Mouse (Mus musculus) midbrain, embryonic 13.5 days (tissue): ENCODE measurements around the gene Nap1l1. TPM values are rescaled to one million over a fixed set of nuclear protein-coding genes. Genes with fewer than 3 reads are reported as not detected.
"Not testable (repeated sequence)": the region's sequence is repeated elsewhere in the genome, so short reads cannot be mapped to it uniquely, and the experiment has no call there.

Experiments used
- ATAC-seq: fragments of 200-750 bp; cut with Nextera tagmentation; 2 replicates; pipeline ENCODE4 v1.8.0; 2017; ENCODE audit warnings: mild to moderate bottlenecking, moderate TSS enrichment, moderate library complexity
- H3K27ac ChIP-seq: fragments of 300-500 bp; sonication (generic); 2 replicates; pipeline ENCODE4 v1.5.1; 2015; ENCODE audit warnings: inconsistent platforms, mild to moderate bottlenecking, moderate library complexity
- H3K27me3 ChIP-seq: fragments of 300-500 bp; sonication (generic); 2 replicates; pipeline ENCODE4 v1.6.1; 2015; ENCODE audit warnings: mild to moderate bottlenecking, inconsistent platforms
- H3K36me3 ChIP-seq: fragments of 300-500 bp; sonication (generic); 2 replicates; pipeline ENCODE4 v1.6.1; 2015; ENCODE audit warnings: mild to moderate bottlenecking, inconsistent platforms
- H3K4me1 ChIP-seq: fragments of 300-500 bp; sonication (generic); replicated peaks from 2 replicates; pipeline ENCODE4 v1.6.1; 2015; ENCODE audit warnings: inconsistent platforms
- H3K4me2 ChIP-seq: fragments of 300-500 bp; sonication (generic); replicated peaks from 2 replicates; pipeline ENCODE4 v1.6.1; 2015; ENCODE audit warnings: moderate library complexity, mild to moderate bottlenecking, inconsistent platforms
- H3K4me3 ChIP-seq: fragments of 300-500 bp; sonication (generic); replicated peaks from 2 replicates; pipeline ENCODE4 v1.5.1; 2015; ENCODE audit warnings: mild to moderate bottlenecking, inconsistent platforms
- H3K9ac ChIP-seq: fragments of 300-500 bp; sonication (generic); replicated peaks from 2 replicates; pipeline ENCODE4 v1.6.1; 2015; ENCODE audit warnings: mild to moderate bottlenecking, inconsistent platforms
- H3K9me3 ChIP-seq: fragments of 300-500 bp; sonication (generic); 2 replicates; pipeline ENCODE4 v1.6.1; 2016; ENCODE audit warnings: mild to moderate bottlenecking, inconsistent platforms
- WGBS: fragments of 180-500 bp; shearing (Covaris S2); methylation state at CpG from one replicate; pipeline ENCODE4 v1.1.7; 2015; 5-methylcytosine and 5-hydroxymethylcytosine counted together
- polyA plus RNA-seq: library from polyadenylated mRNA; unstranded; fragments of >200 nt; fragmentation: Nextera tagmentation; extraction: Ambion mirVana; gene quantifications from 2 replicates; pipeline ENCODE4 v1.2.1, GENCODE M21; 2015

Gene Nap1l1
- polyA plus RNA-seq, 1 experiment from 2014 or later, result 239 TPM

GRCm38 (mm10) chr10:111484079-111484478 lies 11.1 kb downstream of the Nap1l1 start:
- Histone ChIP-seq H3K4me3 (no peak overlapping the region), H3K27ac (no peak overlapping the region), H3K9me3 (no peaks in the 10 kb centered on the region), H3K27me3 (no peaks in the 10 kb centered on the region), H3K36me3 (peaks cover 51% of the 10 kb centered on the region), H3K4me1 (peaks cover 10% of the 10 kb centered on the region), H3K9ac (no peak overlapping the region), H3K4me2 (no peak overlapping the region)
- WGBS, result 85% methylated on average over 5 of the region's 5 CpGs
- no peak for ATAC-seq

GRCm38 (mm10) chr10:111488793-111489192 lies 15.8 kb downstream of the Nap1l1 start:
- peaks cover 69% of the 10 kb centered on the region for H3K36me3 ChIP-seq
- no peak overlapping the region for H3K9ac ChIP-seq
- ATAC-seq, result no peak
- H3K4me2 ChIP-seq, result no peak overlapping the region
- H3K4me1 ChIP-seq, result no peaks in the 10 kb centered on the region
- H3K9me3 ChIP-seq, result no peaks in the 10 kb centered on the region
- WGBS, result 81% methylated on average over 2 of the region's 2 CpGs
- H3K27ac ChIP-seq, result no peak overlapping the region
- no peak overlapping the region for H3K4me3 ChIP-seq
- no peaks in the 10 kb centered on the region for H3K27me3 ChIP-seq

- not testable (repeated sequence) for H3K27ac ChIP-seq, H3K9me3 ChIP-seq, H3K4me3 ChIP-seq, H3K4me2 ChIP-seq, H3K9ac ChIP-seq, H3K4me1 ChIP-seq, H3K27me3 ChIP-seq, ATAC-seq
- peaks cover 66% of the 10 kb centered on the region for H3K36me3 ChIP-seq
- WGBS, result 93% methylated on average over 4 of the region's 4 CpGs
Measured at GRCm38 (mm10) chr10:111490079-111490478, 17.1 kb downstream of the Nap1l1 start.

- Histone ChIP-seq H3K27ac (no peak overlapping the region), H3K4me2 (no peak overlapping the region), H3K4me1 (no peaks in the 10 kb centered on the region), H3K9me3 (no peaks in the 10 kb centered on the region), H3K36me3 (peaks cover 56% of the 10 kb centered on the region), H3K4me3 (no peak overlapping the region), H3K27me3 (no peaks in the 10 kb centered on the region), H3K9ac (no peak overlapping the region)
- ATAC-seq, result no peak
- WGBS, result 94% methylated on average over 7 of the region's 7 CpGs
Measured at GRCm38 (mm10) chr10:111495888-111496287, 22.9 kb downstream of the Nap1l1 start.

- Histone ChIP-seq H3K36me3 (peaks cover 27% of the 10 kb centered on the region), H3K4me3 (no peak overlapping the region), H3K9ac (no peak overlapping the region), H3K4me2 (no peak overlapping the region), H3K4me1 (no peaks in the 10 kb centered on the region), H3K9me3 (no peaks in the 10 kb centered on the region), H3K27ac (no peak overlapping the region), H3K27me3 (0 out of 2 replicates have a peak, but pooled peaks cover 4% of the 10 kb centered on the region)
- ATAC-seq, result no peak
- 72% methylated on average over 6 of the region's 6 CpGs for WGBS
Measured at GRCm38 (mm10) chr10:111499892-111500291, 26.9 kb downstream of the Nap1l1 start.

DNA sequence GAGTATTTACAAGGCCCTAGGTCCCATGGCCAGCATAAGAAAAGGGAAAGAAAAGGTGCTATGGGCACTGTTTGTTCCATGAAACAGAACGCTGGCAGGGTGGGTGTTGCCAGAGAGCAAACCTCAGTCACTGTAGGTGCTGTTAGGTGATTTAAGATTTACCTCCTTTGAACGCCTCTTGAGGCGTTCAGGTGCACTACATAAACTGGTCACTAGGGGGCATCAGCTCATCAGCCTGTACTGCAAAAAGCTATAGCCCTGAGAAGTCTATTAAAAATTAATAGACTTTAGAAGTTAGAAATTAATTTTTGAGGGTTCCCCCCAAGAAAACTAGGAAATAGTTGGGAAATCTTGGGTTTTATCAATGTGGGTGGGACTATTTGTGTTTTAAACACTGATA lies 30.0 kb downstream of the Nap1l1 start:
- Histone ChIP-seq H3K27me3 (peaks cover 11% of the 10 kb centered on the region; the same call in 1 of the 2 replicates), H3K9ac (no peak overlapping the region), H3K4me3 (no peak overlapping the region), H3K4me2 (no peak overlapping the region), H3K9me3 (no peaks in the 10 kb centered on the region), H3K27ac (no peak overlapping the region), H3K4me1 (peaks cover 11% of the 10 kb centered on the region), H3K36me3 (peaks cover 6% of the 10 kb centered on the region)
- ATAC-seq, result no peak
- 2% methylated on average over 3 of the region's 3 CpGs for WGBS

GRCm38 (mm10) chr10:111503716-111504115 lies 30.7 kb downstream of the Nap1l1 start:
- ATAC-seq, result no peak
- peaks cover 16% of the 10 kb centered on the region for H3K4me1 ChIP-seq
- 47% methylated on average over 10 of the region's 10 CpGs for WGBS

DNA sequence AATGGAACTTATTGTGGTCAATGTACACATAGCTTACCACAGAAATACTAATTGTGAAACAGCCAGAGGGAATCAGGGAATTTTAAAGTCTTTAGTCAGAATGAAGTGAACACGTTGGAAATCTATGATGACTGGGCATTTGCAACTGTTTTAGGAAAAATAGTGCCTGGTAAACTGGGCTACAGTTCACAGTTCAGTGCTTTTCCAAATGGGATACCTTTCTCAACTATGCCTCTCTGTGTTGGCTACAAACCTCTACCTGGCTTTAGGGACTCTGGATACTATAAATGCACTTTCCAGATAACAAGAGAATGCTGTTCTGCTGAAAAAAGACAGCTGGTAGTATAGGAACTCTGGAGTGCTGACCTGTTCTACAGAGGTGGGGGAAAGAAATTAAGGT lies 31.6 kb downstream of the Nap1l1 start:
- Histone ChIP-seq H3K36me3 (no peaks in the 10 kb centered on the region), H3K4me2 (no peak overlapping the region), H3K9ac (no peak overlapping the region), H3K27me3 (peaks cover 20% of the 10 kb centered on the region; the same call in 1 of the 2 replicates), H3K4me1 (peaks cover 23% of the 10 kb centered on the region), H3K27ac (no peak overlapping the region), H3K4me3 (no peak overlapping the region), H3K9me3 (no peaks in the 10 kb centered on the region)
- WGBS, result 80% methylated on average over 1 of the region's 1 CpGs
- ATAC-seq, result no peak

More at GRCm38 (mm10) chr10:111503716-111504115, 30.7 kb downstream of the Nap1l1 start:
- Histone ChIP-seq H3K27me3 (peaks cover 13% of the 10 kb centered on the region; the same call in 1 of the 2 replicates), H3K36me3 (no peaks in the 10 kb centered on the region), H3K4me3 (no peak overlapping the region), H3K27ac (no peak overlapping the region), H3K4me2 (no peak overlapping the region), H3K9ac (no peak overlapping the region), H3K9me3 (no peaks in the 10 kb centered on the region)

- Histone ChIP-seq H3K4me2 (peak overlapping the region; percentile 71; the same call in 1 of the 2 replicates), H3K9ac (no peak overlapping the region), H3K27me3 (peaks cover 22% of the 10 kb centered on the region; the same call in 1 of the 2 replicates), H3K4me3 (peak overlapping the region; percentile 67; the same call in 1 of the 2 replicates), H3K4me1 (peaks cover 23% of the 10 kb centered on the region), H3K36me3 (no peaks in the 10 kb centered on the region), H3K27ac (no peak overlapping the region), H3K9me3 (no peaks in the 10 kb centered on the region)
- 62% methylated on average over 7 of the region's 7 CpGs for WGBS
- ATAC-seq, result no peak
Measured at GRCm38 (mm10) chr10:111505406-111505805, 32.4 kb downstream of the Nap1l1 start.

DNA sequence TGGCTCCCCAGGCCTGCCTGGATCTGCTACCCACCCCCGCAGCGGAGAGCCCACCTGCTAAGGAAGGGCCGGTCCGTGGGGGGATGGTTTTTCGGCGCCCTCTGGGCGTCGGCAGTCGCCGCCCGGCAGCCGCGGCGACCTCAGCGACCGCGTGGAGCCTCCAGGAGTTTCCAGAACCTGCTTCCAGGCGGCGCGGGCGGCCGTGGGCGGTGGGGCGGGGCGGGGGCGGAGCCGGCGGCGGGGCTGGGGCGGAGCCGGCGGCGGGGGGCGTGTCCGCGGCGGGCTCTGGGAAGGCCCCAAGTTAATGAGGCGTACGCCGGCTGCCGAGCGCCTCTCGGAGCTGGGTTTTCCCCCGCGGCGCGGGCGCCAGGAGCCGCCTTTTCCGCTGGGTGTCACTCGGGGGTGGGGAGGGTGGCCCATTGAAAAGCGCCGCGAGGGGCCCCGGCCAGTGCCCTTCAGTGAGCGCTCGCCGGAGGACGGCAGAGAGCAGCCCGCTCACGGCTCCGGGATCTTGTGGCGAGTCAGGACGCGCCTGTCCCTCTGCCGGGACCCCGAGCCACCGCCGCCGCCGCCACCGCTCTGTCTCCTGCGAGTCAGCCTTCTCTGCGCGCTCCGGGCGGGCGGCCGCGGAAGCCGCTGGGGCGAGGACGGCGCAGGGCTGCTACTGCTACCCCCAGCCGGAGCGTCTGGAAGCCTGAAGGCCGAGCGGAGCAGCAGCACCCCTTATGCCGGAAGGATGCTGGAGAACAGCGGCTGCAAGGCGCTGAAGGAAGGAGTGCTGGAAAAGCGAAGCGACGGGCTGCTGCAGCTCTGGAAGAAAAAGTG lies 33.3 kb downstream of the Nap1l1 start, which contains the start of gene Phlda1:
Phlda1 (plus strand) TSS at position 186 of the 825 bp plus-strand sequence.
- H3K4me1 ChIP-seq, result peaks cover 23% of the 10 kb centered on the region
- peak within 1 kb of the TSS; percentile 67 for H3K4me3 ChIP-seq
- H3K4me2 ChIP-seq, result peak within 1 kb of the TSS; percentile 71
- H3K9ac ChIP-seq, result peak within 1 kb of the TSS; percentile 88
- H3K9me3 ChIP-seq, result no peaks in the 10 kb centered on the region
- H3K36me3 ChIP-seq, result no peaks in the 10 kb centered on the region
- peak within 1 kb of the TSS; percentile 88 for H3K27ac ChIP-seq
- peak; percentile 90 for ATAC-seq
- WGBS, result 1% methylated on average over 87 of the region's 94 CpGs
- H3K27me3 ChIP-seq, result peaks cover 22% of the 10 kb centered on the region; the same call in 1 of the 2 replicates

DNA sequence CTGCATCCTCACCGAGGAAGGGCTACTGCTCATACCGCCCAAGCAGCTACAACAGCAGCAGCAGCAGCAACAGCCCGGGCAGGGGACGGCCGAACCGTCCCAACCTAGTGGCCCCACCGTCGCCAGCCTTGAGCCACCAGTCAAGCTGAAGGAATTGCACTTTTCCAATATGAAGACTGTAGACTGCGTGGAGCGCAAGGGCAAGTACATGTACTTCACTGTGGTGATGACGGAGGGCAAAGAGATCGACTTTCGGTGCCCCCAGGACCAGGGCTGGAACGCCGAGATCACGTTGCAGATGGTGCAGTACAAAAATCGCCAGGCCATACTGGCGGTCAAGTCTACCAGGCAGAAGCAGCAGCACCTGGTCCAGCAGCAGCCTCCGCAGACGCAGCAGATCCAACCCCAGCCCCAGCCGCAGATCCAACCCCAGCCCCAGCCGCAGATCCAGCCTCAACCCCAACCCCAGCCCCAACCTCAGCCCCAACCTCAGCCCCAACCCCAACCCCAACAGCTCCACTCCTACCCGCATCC lies 34.0 kb downstream of the Nap1l1 start:
- Histone ChIP-seq H3K27ac (peak overlapping the region; percentile 88), H3K36me3 (no peaks in the 10 kb centered on the region), H3K9ac (peak overlapping the region; percentile 88), H3K27me3 (peaks cover 22% of the 10 kb centered on the region; the same call in 1 of the 2 replicates), H3K4me3 (peak overlapping the region; percentile 67), H3K9me3 (no peaks in the 10 kb centered on the region), H3K4me1 (peaks cover 23% of the 10 kb centered on the region), H3K4me2 (peak overlapping the region; percentile 71)
- under 1% methylated on average over 23 of the region's 23 CpGs for WGBS
- ATAC-seq, result peak; percentile 67
